Comparison of ENCODE assay signal across 9 mouse cellular contexts in the genomic region with DNA sequence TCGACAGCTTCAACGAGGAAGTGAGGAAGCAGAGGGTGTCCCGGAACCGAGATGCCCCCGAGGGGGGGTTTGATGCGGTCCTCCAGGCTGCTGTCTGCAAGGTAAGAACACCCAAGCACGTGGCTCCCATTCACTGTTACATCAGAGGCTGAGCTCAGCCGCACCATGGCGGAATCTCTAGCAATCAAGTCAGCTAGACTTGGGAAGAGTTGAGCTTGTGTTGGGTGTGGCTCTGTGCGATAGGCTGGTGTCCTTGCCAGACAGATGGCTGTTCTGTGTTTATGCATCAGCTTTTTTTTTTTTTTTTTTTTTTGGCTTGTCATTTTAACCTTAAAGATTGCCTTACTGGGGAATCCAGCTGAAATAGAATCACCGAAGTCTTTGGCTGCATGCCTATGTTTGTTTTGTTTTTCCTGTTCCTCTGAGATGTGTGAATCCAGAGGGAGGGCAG. TPM values are rescaled to one million over a fixed set of nuclear protein-coding genes. Genes with fewer than 3 reads are reported as not detected.
A peak's percentile ranks its signal among the peaks of the same experiment; 100 is the strongest.
DNase-seq lines count a peak whose midpoint lies in the region; TF ChIP-seq lines count a peak whose summit lies in the region.
"Had no signal": no experiment of that assay in that cellular context is flagged by ENCODE, and none has a peak within 500 bp of the region (broad histone marks: within the 10 kb centered on the region; RNA-seq: fewer than 3 reads in every experiment).

No protein-coding gene starts in this region.

- H3K27me3 ChIP-seq in kidney, adult 2 months (replicated peaks; ENCODE audit: control insufficient read depth, insufficient read depth, low read length): no peaks in the 10 kb centered on the region
- H3K27me3 ChIP-seq in cerebellum, adult 2 months (ENCODE audit: control insufficient read depth, insufficient read depth, low read length): no peaks in the 10 kb centered on the region

- no peak for TF ChIP-seq POLR2A in kidney, adult 2 months (IDR thresholded peaks at IDR 0.05; ENCODE audit: low read depth, low read length)
- no peak for TF ChIP-seq POLR2A in cerebellum, adult 2 months (IDR thresholded peaks at IDR 0.05; ENCODE audit: borderline replicate concordance, insufficient read depth, low read length)

- TF ChIP-seq CTCF in kidney, adult 2 months (conservative IDR thresholded peaks at IDR 0.05; ENCODE audit: insufficient read depth, insufficient read length, low read depth, low read length): no peak
- no peak for TF ChIP-seq CTCF in cerebellum, adult 2 months (IDR thresholded peaks at IDR 0.05; ENCODE audit: borderline replicate concordance, insufficient read depth, low read depth, low read length)

- H3K27ac ChIP-seq in kidney, adult 2 months (ENCODE audit: insufficient read depth, low read depth, low read length): peak overlapping the region; percentile 29
- H3K27ac ChIP-seq in ES-E14 (ENCODE audit: insufficient read depth, low read depth, low read length, poor library complexity, severe bottlenecking): no peak overlapping the region
- no peak overlapping the region for H3K27ac ChIP-seq in cerebellum, adult 2 months (ENCODE audit: insufficient read depth, low read length)

- no peaks in the 10 kb centered on the region for H3K36me3 ChIP-seq in kidney, adult 2 months (ENCODE audit: control insufficient read depth, insufficient read depth, low read length)
- no peaks in the 10 kb centered on the region for H3K36me3 ChIP-seq in ES-E14 (ENCODE audit: control insufficient read depth, insufficient read depth, low read length, poor library complexity, severe bottlenecking)

- H3K9me3 ChIP-seq in ES-E14 (ENCODE audit: control insufficient read depth, insufficient read depth, low read depth, low read length): no peaks in the 10 kb centered on the region
- H3K9me3 ChIP-seq: megakaryocyte, embryonic 14.5 days had no signal

- in situ Hi-C loops in ES-E14 (cut with MboI; ENCODE audit: low sequenced_read_pairs in 2 of 2, unreplicated experiment in 2 of 2): no loop called here

- 52% methylated on average over 11 of the region's 11 CpGs for WGBS in kidney, adult 2 months
- 85% methylated on average over 11 of the region's 11 CpGs for WGBS in cerebellum, adult 2 months

- H3K4me1 ChIP-seq in kidney, adult 2 months (ENCODE audit: control insufficient read depth, insufficient read depth, low read length): peaks cover 49% of the 10 kb centered on the region
- peaks cover 8 to 24% of the 10 kb centered on the region in 2 experiments for H3K4me1 ChIP-seq in ES-E14 (ENCODE audit: control insufficient read depth in 2 of 2, insufficient read depth in 2 of 2, low read length in 2 of 2, poor library complexity in 1 of 2)
- peaks cover 22% of the 10 kb centered on the region for H3K4me1 ChIP-seq in cerebellum, adult 2 months (ENCODE audit: control insufficient read depth, insufficient read depth, low read length)

- H3K4me3 ChIP-seq in kidney, adult 2 months (ENCODE audit: insufficient read depth, low read depth, low read length): no peak overlapping the region
- no peak overlapping the region for H3K4me3 ChIP-seq in ES-E14 (ENCODE audit: insufficient read depth in 1 of 2, low read depth in 1 of 2, low read length in 2 of 2, poor library complexity in 1 of 2, severe bottlenecking in 1 of 2)
- no peak overlapping the region for H3K4me3 ChIP-seq in cerebellum, adult 2 months (replicated peaks; ENCODE audit: insufficient read depth, low read depth, low read length)
- H3K4me3 ChIP-seq: megakaryocyte, embryonic 14.5 days had no signal

- no peak overlapping the region; the same call in 1 of the 2 replicates for H3K9ac ChIP-seq in ES-E14 (ENCODE audit: insufficient read depth, low read depth, low read length, poor library complexity, severe bottlenecking)

- DNase-seq in kidney, adult 2 months: peak; percentile 78
- DNase-seq in kidney, postnatal 4 days: no peak
- no peak for DNase-seq in ES-E14 (ENCODE audit: low read depth, low spot score)
- peak; percentile 60 for DNase-seq in heart, adult 8-10 months (ENCODE audit: low spot score)
- DNase-seq in spleen, postnatal 4 days (ENCODE audit: low spot score in 2 of 2): peak; percentile 32 to 65
- no peak for DNase-seq in urinary bladder, postnatal 25 days (ENCODE audit: low spot score)
- DNase-seq in cerebellum, adult 2 months: no peak
- no peak for DNase-seq in embryo, embryonic 10.5 days (ENCODE audit: low spot score)

TF ChIP-seq in ES-E14, 5 proteins besides CTCF, POLR2A, EP300 and RAD21:
- TF ChIP-seq MAFK (IDR thresholded peaks at IDR 0.05; ENCODE audit: insufficient read depth, low read depth, low read length) (no peak), CHD2 (IDR thresholded peaks at IDR 0.05; ENCODE audit: low read depth, low read length) (no peak), ZNF384 (IDR thresholded peaks at IDR 0.05; ENCODE audit: low read depth, low read length) (peak; percentile 68), HCFC1 (IDR thresholded peaks at IDR 0.05; ENCODE audit: borderline replicate concordance, insufficient read depth, low read length) (no peak), ZC3H11A (IDR thresholded peaks at IDR 0.05; ENCODE audit: borderline replicate concordance, low read depth, low read length) (no peak)

RNA-seq across cellular contexts. Expression of a gene that starts 55.6 kb away (rescaled TPM):
- 145 TPM in 2 replicates for polyA plus RNA-seq in kidney, adult 2 months (2012; rRNA removed)
- 60.6 and 101 TPM in 2 replicates for total RNA-seq in ES-E14 (2012; rRNA removed)
- total RNA-seq in heart, adult 8-10 months (2022): 100 to 1,000 TPM in 1 of 4 experiments, 10 to 100 TPM in 3; 87.6 to 103 (median 91.3) TPM
- polyA plus RNA-seq in cerebellum, adult 2 months (2012; rRNA removed): 59.0 and 66.8 TPM in 2 replicates

Comparison
In these comparisons a context has a peak if more than half of its experiments do, and no peak if none do; other contexts are left out.
1. DNase-seq: peak in kidney, adult 2 months (single experiment), heart, adult 8-10 months (single experiment) and spleen, postnatal 4 days (2 of 2); none in kidney, postnatal 4 days (0 of 2), ES-E14 (single experiment), urinary bladder, postnatal 25 days (single experiment), cerebellum, adult 2 months (0 of 2) and embryo, embryonic 10.5 days (single experiment).